Comparison of ENCODE assay signal across 8 mouse cellular contexts in the genomic region with DNA sequence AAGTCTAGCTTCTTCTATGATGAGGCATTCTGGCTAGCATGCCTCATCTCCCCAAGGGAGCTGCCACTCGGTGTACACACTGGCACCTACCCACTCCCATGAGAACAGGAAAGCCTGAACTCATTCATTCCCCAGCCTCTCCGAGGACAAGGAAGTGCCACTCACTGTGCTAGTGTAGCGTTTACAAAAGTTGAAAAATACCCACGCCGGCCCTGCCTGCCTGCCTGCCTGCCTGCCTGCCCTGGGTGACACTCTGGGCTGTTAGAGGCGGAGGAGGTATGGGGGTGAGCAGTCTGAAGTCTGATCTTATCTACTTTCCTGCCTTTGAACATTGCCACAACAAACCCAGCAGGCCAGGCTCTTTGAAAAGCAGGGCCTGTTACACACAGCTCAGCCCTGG. TPM values are rescaled to one million over a fixed set of nuclear protein-coding genes. Genes with fewer than 3 reads are reported as not detected.
A peak's percentile ranks its signal among the peaks of the same experiment; 100 is the strongest.
DNase-seq lines count a peak whose midpoint lies in the region.

No protein-coding gene starts in this region.

- no peaks in the 10 kb centered on the region for H3K36me3 ChIP-seq in heart, embryonic 10.5 days

- no peak for DNase-seq in heart, embryonic 10.5 days (ENCODE audit: low spot score)
- DNase-seq in heart, adult 9 months (ENCODE audit: low spot score in 2 of 2) = no peak
- DNase-seq in urinary bladder, postnatal 14 days (ENCODE audit: low spot score) = peak; percentile 58
- DNase-seq in urinary bladder, postnatal 4 days (ENCODE audit: low spot score in 2 of 2) = no peak
- DNase-seq in lung, postnatal 4 days = peak; percentile 50 to 62
- DNase-seq in embryo, embryonic 11 days = no peak
- no peak for DNase-seq in right cerebral cortex, postnatal 10 days (ENCODE audit: low spot score in 2 of 2)
- no peak for DNase-seq in kidney, adult 9 months

- 13% methylated on average over 6 of the region's 6 CpGs for WGBS in heart, embryonic 10.5 days

- no peaks in the 10 kb centered on the region for H3K27me3 ChIP-seq in heart, embryonic 10.5 days (ENCODE audit: insufficient read depth, poor library complexity, severe bottlenecking)

- H3K27ac ChIP-seq in heart, embryonic 10.5 days = peak overlapping the region; percentile 75

- H3K9me3 ChIP-seq in heart, embryonic 10.5 days = no peaks in the 10 kb centered on the region

- H3K4me3 ChIP-seq in heart, embryonic 10.5 days = no peak overlapping the region

- peaks cover 99% of the 10 kb centered on the region for H3K4me1 ChIP-seq in heart, embryonic 10.5 days

RNA-seq across cellular contexts. Expression of gene Smad3, which starts 37.1 kb away (rescaled TPM):
- polyA plus RNA-seq in heart, embryonic 10.5 days (2016; fragmentation: Nextera tagmentation; extraction: Ambion mirVana) = 15.2 and 20.0 TPM in 2 replicates

Comparison
In these comparisons a context has a peak if more than half of its experiments do, and no peak if none do; other contexts are left out.
1. DNase-seq: peak in urinary bladder, postnatal 14 days (single experiment) and lung, postnatal 4 days (2 of 2); none in heart, embryonic 10.5 days (single experiment), heart, adult 9 months (0 of 2), urinary bladder, postnatal 4 days (0 of 2), embryo, embryonic 11 days (single experiment), right cerebral cortex, postnatal 10 days (0 of 2) and kidney, adult 9 months (single experiment).